20 mouse cellular contexts compared by ENCODE assay signal in genomic region chr11:118721898-118722297, GRCm38 (mm10).
DNase-seq lines count a peak whose midpoint lies in the region; ATAC-seq and TF ChIP-seq lines count a peak whose summit lies in the region.
"Had no signal": no experiment of that assay in that cellular context is flagged by ENCODE, and none has a peak within 500 bp of the region (broad histone marks: within the 10 kb centered on the region; RNA-seq: fewer than 3 reads in every experiment).

No protein-coding gene starts in this region.

- no peak for TF ChIP-seq CTCF in hindbrain, postnatal 0 days (IDR thresholded peaks at IDR 0.05; ENCODE audit: low read depth)
- no peak for TF ChIP-seq CTCF in lung, postnatal 0 days (IDR thresholded peaks at IDR 0.05)
- no peak for TF ChIP-seq CTCF in lung, adult 2 months (IDR thresholded peaks at IDR 0.05; ENCODE audit: insufficient read depth, low read length)
- TF ChIP-seq CTCF in ES-Bruce4 (IDR thresholded peaks at IDR 0.05; ENCODE audit: low read depth, low read length), result no peak

- no peak overlapping the region for H3K4me3 ChIP-seq in hindbrain, embryonic 14.5 days (replicated peaks; ENCODE audit: low read length)
- no peak overlapping the region for H3K4me3 ChIP-seq in hindbrain, postnatal 0 days (ENCODE audit: low read length)
- no peak overlapping the region for H3K4me3 ChIP-seq in lung, postnatal 0 days (ENCODE audit: low read depth, low read length)
- H3K4me3 ChIP-seq in lung, adult 2 months (replicated peaks; ENCODE audit: extremely low read depth, low read depth, low read length), result no peak overlapping the region
- H3K4me3 ChIP-seq in ES-Bruce4 (ENCODE audit: low read depth, low read length), result no peak overlapping the region
- H3K4me3 ChIP-seq in limb, embryonic 10.5 days, result no peak overlapping the region
- no peak overlapping the region for H3K4me3 ChIP-seq in liver, embryonic 12.5 days
- H3K4me3 ChIP-seq: embryonic facial prominence, embryonic 12.5 days; forebrain, embryonic 15.5 days had no signal

- DNase-seq in hindbrain, embryonic 14.5 days (ENCODE audit: low spot score), result no peak
- no peak for DNase-seq in hindbrain, postnatal 0 days (ENCODE audit: low spot score)
- DNase-seq in lung, postnatal 0 days (ENCODE audit: low spot score), result peak; percentile 14
- DNase-seq in lung, adult 2 months, result no peak
- DNase-seq in limb, embryonic 10.5 days (ENCODE audit: low spot score), result no peak
- DNase-seq in cerebellum, adult 9-11 months, result no peak
- DNase-seq: adrenal gland, adult 8-10 months; adrenal gland, postnatal 36 days; cerebellum, adult 2 months; cerebellum, postnatal 14 days; gastrocnemius, postnatal 36 days; heart, adult 11 months; heart, postnatal 10 days; heart, postnatal 4 days had no signal

- H3K27ac ChIP-seq in hindbrain, embryonic 14.5 days, result peak overlapping the region; percentile 57; the same call in 1 of the 2 replicates
- H3K27ac ChIP-seq in hindbrain, postnatal 0 days, result no peak overlapping the region
- no peak overlapping the region for H3K27ac ChIP-seq in lung, postnatal 0 days (ENCODE audit: low read length)
- no peak overlapping the region for H3K27ac ChIP-seq in ES-Bruce4 (ENCODE audit: insufficient read depth, low read length)
- H3K27ac ChIP-seq in limb, embryonic 10.5 days, result 0 out of 2 replicates have a peak overlapping the region, but pooled peaks have one; percentile 42
- H3K27ac ChIP-seq in liver, embryonic 12.5 days, result no peak overlapping the region
- H3K27ac ChIP-seq: embryonic facial prominence, embryonic 12.5 days; forebrain, embryonic 15.5 days had no signal

- no peak for TF ChIP-seq POLR2A in lung, adult 2 months (IDR thresholded peaks at IDR 0.05; ENCODE audit: borderline replicate concordance, extremely low read depth, low read depth, low read length)
- TF ChIP-seq POLR2A in ES-Bruce4 (IDR thresholded peaks at IDR 0.05; ENCODE audit: insufficient read depth, low read length), result no peak

- H3K9me3 ChIP-seq in hindbrain, embryonic 14.5 days (ENCODE audit: control insufficient read depth, low read length), result no peaks in the 10 kb centered on the region
- no peaks in the 10 kb centered on the region for H3K9me3 ChIP-seq in hindbrain, postnatal 0 days (ENCODE audit: low read length)
- H3K9me3 ChIP-seq in lung, postnatal 0 days (ENCODE audit: low read length), result no peaks in the 10 kb centered on the region
- no peaks in the 10 kb centered on the region for H3K9me3 ChIP-seq in ES-Bruce4 (replicated peaks; ENCODE audit: control insufficient read depth, insufficient read depth, low read length, poor library complexity, severe bottlenecking)
- no peaks in the 10 kb centered on the region for H3K9me3 ChIP-seq in limb, embryonic 10.5 days (replicated peaks)
- no peaks in the 10 kb centered on the region for H3K9me3 ChIP-seq in liver, embryonic 12.5 days (replicated peaks)
- H3K9me3 ChIP-seq: embryonic facial prominence, embryonic 12.5 days; forebrain, embryonic 15.5 days had no signal

- no peaks in the 10 kb centered on the region for H3K27me3 ChIP-seq in hindbrain, embryonic 14.5 days (ENCODE audit: control insufficient read depth, insufficient read depth, low read length)
- no peaks in the 10 kb centered on the region for H3K27me3 ChIP-seq in hindbrain, postnatal 0 days (ENCODE audit: insufficient read depth, low read length)
- no peaks in the 10 kb centered on the region for H3K27me3 ChIP-seq in lung, postnatal 0 days (replicated peaks; ENCODE audit: insufficient read depth, low read length)
- no peaks in the 10 kb centered on the region for H3K27me3 ChIP-seq in ES-Bruce4 (ENCODE audit: control insufficient read depth, insufficient read depth, low read length, poor library complexity, severe bottlenecking)
- H3K27me3 ChIP-seq in limb, embryonic 10.5 days (ENCODE audit: low read depth, poor library complexity, severe bottlenecking), result no peaks in the 10 kb centered on the region
- no peaks in the 10 kb centered on the region for H3K27me3 ChIP-seq in liver, embryonic 12.5 days (replicated peaks)
- H3K27me3 ChIP-seq: embryonic facial prominence, embryonic 12.5 days; forebrain, embryonic 15.5 days had no signal

- no peaks in the 10 kb centered on the region for H3K36me3 ChIP-seq in hindbrain, embryonic 14.5 days (replicated peaks; ENCODE audit: control insufficient read depth, insufficient read depth)
- H3K36me3 ChIP-seq in hindbrain, postnatal 0 days (ENCODE audit: insufficient read depth, low read length), result no peaks in the 10 kb centered on the region
- H3K36me3 ChIP-seq in lung, postnatal 0 days (ENCODE audit: insufficient read depth, low read length), result no peaks in the 10 kb centered on the region
- H3K36me3 ChIP-seq in ES-Bruce4 (ENCODE audit: control insufficient read depth, insufficient read depth, low read length, poor library complexity, severe bottlenecking), result no peaks in the 10 kb centered on the region
- no peaks in the 10 kb centered on the region for H3K36me3 ChIP-seq in limb, embryonic 10.5 days
- H3K36me3 ChIP-seq in liver, embryonic 12.5 days, result no peaks in the 10 kb centered on the region
- H3K36me3 ChIP-seq: embryonic facial prominence, embryonic 12.5 days; forebrain, embryonic 15.5 days; G1E had no signal

- TF ChIP-seq EP300 in lung, postnatal 0 days (IDR thresholded peaks at IDR 0.05), result no peak
- TF ChIP-seq EP300 in ES-Bruce4 (IDR thresholded peaks at IDR 0.05; ENCODE audit: insufficient read depth, low read depth, low read length), result no peak

- H3K4me2 ChIP-seq in hindbrain, embryonic 14.5 days (replicated peaks), result no peak overlapping the region
- H3K4me2 ChIP-seq in hindbrain, postnatal 0 days (ENCODE audit: low read depth, low read length), result no peak overlapping the region
- no peak overlapping the region for H3K4me2 ChIP-seq in lung, postnatal 0 days (replicated peaks; ENCODE audit: low read depth, low read length)
- H3K4me2 ChIP-seq in liver, embryonic 12.5 days, result no peak overlapping the region
- H3K4me2 ChIP-seq: embryonic facial prominence, embryonic 12.5 days; forebrain, embryonic 15.5 days had no signal

- no peak overlapping the region for H3K9ac ChIP-seq in hindbrain, embryonic 14.5 days
- H3K9ac ChIP-seq in hindbrain, postnatal 0 days (replicated peaks; ENCODE audit: low read length), result no peak overlapping the region
- H3K9ac ChIP-seq in lung, postnatal 0 days (replicated peaks; ENCODE audit: low read depth), result no peak overlapping the region
- H3K9ac ChIP-seq in ES-Bruce4 (ENCODE audit: low read depth, poor library complexity, severe bottlenecking), result peak overlapping the region; percentile 20; the same call in 1 of the 2 replicates
- no peak overlapping the region for H3K9ac ChIP-seq in liver, embryonic 12.5 days
- H3K9ac ChIP-seq: embryonic facial prominence, embryonic 12.5 days; forebrain, embryonic 15.5 days had no signal

- ATAC-seq in hindbrain, embryonic 14.5 days (ENCODE audit: low FRiP score), result no peak
- no peak for ATAC-seq in hindbrain, postnatal 0 days
- ATAC-seq in lung, postnatal 0 days, result no peak; the same call in 1 of the 2 replicates
- ATAC-seq in liver, embryonic 12.5 days, result no peak
- ATAC-seq: forebrain, embryonic 15.5 days; inflammation-experienced regulatory T-cells, adult 6 months had no signal

- 80% methylated on average over 6 of the region's 6 CpGs for WGBS in hindbrain, embryonic 14.5 days
- WGBS in hindbrain, postnatal 0 days, result 61% methylated on average over 6 of the region's 6 CpGs
- WGBS in lung, postnatal 0 days, result 45% methylated on average over 6 of the region's 6 CpGs
- WGBS in lung, adult 2 months, result 58% methylated on average over 6 of the region's 6 CpGs
- 61% methylated on average over 6 of the region's 6 CpGs for WGBS in limb, embryonic 10.5 days
- WGBS in liver, embryonic 12.5 days (ENCODE audit: insufficient replicate concordance), result 34% methylated on average over 6 of the region's 6 CpGs

- H3K4me1 ChIP-seq in hindbrain, embryonic 14.5 days (replicated peaks; ENCODE audit: control insufficient read depth, insufficient read depth, low read length), result peaks cover 25% of the 10 kb centered on the region
- no peaks in the 10 kb centered on the region for H3K4me1 ChIP-seq in hindbrain, postnatal 0 days (ENCODE audit: insufficient read depth, low read length)
- H3K4me1 ChIP-seq in lung, postnatal 0 days (ENCODE audit: insufficient read depth, low read depth, low read length), result no peaks in the 10 kb centered on the region
- no peaks in the 10 kb centered on the region for H3K4me1 ChIP-seq in lung, adult 2 months (ENCODE audit: control insufficient read depth, insufficient read depth, low read length)
- H3K4me1 ChIP-seq in ES-Bruce4 (ENCODE audit: control insufficient read depth, insufficient read depth, low read length), result no peaks in the 10 kb centered on the region
- peaks cover 36% of the 10 kb centered on the region for H3K4me1 ChIP-seq in limb, embryonic 10.5 days
- H3K4me1 ChIP-seq in liver, embryonic 12.5 days, result peaks cover 14% of the 10 kb centered on the region; the same call in 1 of the 2 replicates
- H3K4me1 ChIP-seq: embryonic facial prominence, embryonic 12.5 days had no signal

Comparison
In these comparisons a context has a peak if more than half of its experiments do, and no peak if none do; other contexts are left out.
1. H3K27ac ChIP-seq: peak in hindbrain, embryonic 14.5 days (single experiment) and limb, embryonic 10.5 days (single experiment); none in hindbrain, postnatal 0 days (single experiment), lung, postnatal 0 days (single experiment), ES-Bruce4 (single experiment) and liver, embryonic 12.5 days (single experiment).